8 mouse cellular contexts compared by ENCODE assay signal in genomic region chr11:61300716-61301392, GRCm38 (mm10). TPM values are rescaled to one million over a fixed set of nuclear protein-coding genes. Genes with fewer than 3 reads are reported as not detected.
DNase-seq lines count a peak whose midpoint lies in the region; ATAC-seq lines count a peak whose summit lies in the region.

No protein-coding gene starts in this region.

- peak overlapping the region; percentile 72 for H3K27ac ChIP-seq in heart, embryonic 10.5 days
- H3K27ac ChIP-seq in neural tube, embryonic 15.5 days (replicated peaks), result no peak overlapping the region

- no peaks in the 10 kb centered on the region for H3K36me3 ChIP-seq in megakaryocyte, embryonic 14.5 days (replicated peaks; ENCODE audit: low read length)
- H3K36me3 ChIP-seq in heart, embryonic 10.5 days, result no peaks in the 10 kb centered on the region
- H3K36me3 ChIP-seq in neural tube, embryonic 15.5 days, result no peaks in the 10 kb centered on the region

- H3K4me2 ChIP-seq in neural tube, embryonic 15.5 days, result peak overlapping the region; percentile 20

- intact Hi-C loops in left cerebral cortex, postnatal 36 days (cut with DNase I), result no loop called here

- no peak for ATAC-seq in megakaryocyte, adult 5-6 weeks (ENCODE audit: poor library complexity, severe bottlenecking)
- no peak for ATAC-seq in neural tube, embryonic 15.5 days (ENCODE audit: low FRiP score)

- H3K4me1 ChIP-seq in megakaryocyte, embryonic 14.5 days, result peaks cover 29% of the 10 kb centered on the region
- peaks cover 15% of the 10 kb centered on the region for H3K4me1 ChIP-seq in heart, embryonic 10.5 days
- 0 out of 2 replicates have a peak, but pooled peaks cover 2% of the 10 kb centered on the region for H3K4me1 ChIP-seq in neural tube, embryonic 15.5 days

- 20% methylated on average over 14 of the region's 16 CpGs for WGBS in heart, embryonic 10.5 days
- 21% methylated on average over 13 of the region's 16 CpGs for WGBS in neural tube, embryonic 15.5 days

- peaks cover 6% of the 10 kb centered on the region for H3K9me3 ChIP-seq in megakaryocyte, embryonic 14.5 days
- H3K9me3 ChIP-seq in heart, embryonic 10.5 days, result no peaks in the 10 kb centered on the region
- no peaks in the 10 kb centered on the region for H3K9me3 ChIP-seq in neural tube, embryonic 15.5 days (replicated peaks)

- H3K27me3 ChIP-seq in megakaryocyte, embryonic 14.5 days (replicated peaks), result peaks cover 39% of the 10 kb centered on the region
- H3K27me3 ChIP-seq in heart, embryonic 10.5 days (ENCODE audit: insufficient read depth, poor library complexity, severe bottlenecking), result no peaks in the 10 kb centered on the region
- no peaks in the 10 kb centered on the region for H3K27me3 ChIP-seq in neural tube, embryonic 15.5 days (replicated peaks)

- no peak overlapping the region for H3K9ac ChIP-seq in neural tube, embryonic 15.5 days (replicated peaks)

- no peak for DNase-seq in heart, embryonic 10.5 days (ENCODE audit: low spot score)
- peak; percentile 20 for DNase-seq in kidney, postnatal 14 days
- no peak for DNase-seq in frontal cortex, postnatal 14 days (ENCODE audit: low spot score in 2 of 2)
- DNase-seq in Muller cell, postnatal 12 days (ENCODE audit: inconsistent ontology term), result no peak
- no peak for DNase-seq in left cerebral cortex, postnatal 36 days (ENCODE audit: low spot score in 2 of 2)

- H3K4me3 ChIP-seq in megakaryocyte, embryonic 14.5 days (replicated peaks), result peak overlapping the region; percentile 19
- H3K4me3 ChIP-seq in heart, embryonic 10.5 days, result peak overlapping the region; percentile 37
- no peak overlapping the region for H3K4me3 ChIP-seq in neural tube, embryonic 15.5 days (replicated peaks)

RNA-seq across cellular contexts. Expression of gene Aldh3a2, which starts 33.6 kb away (rescaled TPM):
- 4.0 TPM in 1 of 2 replicates, not detected in the other for polyA plus RNA-seq in megakaryocyte, embryonic 14.5 days (2012; ENCODE audit: insufficient read depth, low replicate concordance)
- total RNA-seq in megakaryocyte, adult 5-6 weeks (2015), result 67.8 and 68.4 TPM in 2 replicates
- 78.5 and 89.0 TPM in 2 replicates for total RNA-seq in megakaryocyte, adult 5-6 weeks (2017)
- 26.3 and 29.1 TPM in 2 replicates for polyA plus RNA-seq in heart, embryonic 10.5 days (2016; fragmentation: Nextera tagmentation; extraction: Ambion mirVana)
- 28.5 and 32.1 TPM in 2 replicates for polyA plus RNA-seq in neural tube, embryonic 15.5 days (2015; fragmentation: Nextera tagmentation; extraction: Ambion mirVana)
- 10 to 100 TPM; 51.1 to 52.1 TPM for total RNA-seq in left cerebral cortex, postnatal 36 days (2021)

RNA-seq across cellular contexts. Expression of gene Slc47a2, which starts 41.8 kb away (rescaled TPM):
- polyA plus RNA-seq in megakaryocyte, embryonic 14.5 days (2012; ENCODE audit: insufficient read depth, low replicate concordance), result not detected in 2 replicates
- total RNA-seq in megakaryocyte, adult 5-6 weeks (2015), result not detected in 2 replicates
- total RNA-seq in megakaryocyte, adult 5-6 weeks (2017), result not detected in 2 replicates
- polyA plus RNA-seq in heart, embryonic 10.5 days (2016; fragmentation: Nextera tagmentation; extraction: Ambion mirVana), result 0.20 TPM in 1 of 2 replicates, not detected in the other
- polyA plus RNA-seq in neural tube, embryonic 15.5 days (2015; fragmentation: Nextera tagmentation; extraction: Ambion mirVana), result 0.11 TPM in 1 of 2 replicates, not detected in the other
- not detected for total RNA-seq in left cerebral cortex, postnatal 36 days (2021)
